Mouse (Mus musculus): ENCODE data around the gene Dlst. TPM values are rescaled to one million over a fixed set of nuclear protein-coding genes. Genes with fewer than 3 reads are reported as not detected.

Gene Dlst
- total RNA-seq, 2 experiments from 2014 or later = 171 to 180 TPM

- DNase-seq (ENCODE audit: extremely low spot score in 1 of 2, low spot score in 2 of 2) = no peak
- intact Hi-C loops (cut with DNase I) = loop anchor here (2.0 kb wide), 1 partner anchor 144 kb away; the partner anchor contains the start of genes Acyp1 and Zc2hc1c
These were observed 34.2 kb downstream of the Dlst start for GRCm38 (mm10) chr12:85144821-85145220.

DNA sequence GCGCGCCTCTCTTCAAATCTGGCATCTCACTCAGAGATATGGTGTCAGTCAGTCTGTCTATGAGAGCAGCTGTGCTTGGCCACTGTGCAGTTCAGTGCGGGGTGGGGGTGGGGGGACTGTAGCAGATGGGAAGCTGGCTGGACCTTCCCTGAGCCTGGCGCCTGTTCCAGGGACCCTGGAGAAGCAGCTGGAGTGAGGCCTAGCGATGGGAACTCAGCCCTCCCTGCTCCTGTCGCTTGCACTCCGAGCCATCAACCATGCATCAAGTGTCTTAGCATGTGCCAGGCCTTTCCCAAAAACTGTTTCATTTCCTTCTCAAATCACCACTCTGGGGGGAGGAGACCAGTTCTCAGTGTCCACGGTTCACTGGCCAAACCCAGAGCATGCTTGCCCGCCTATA, 35.0 kb downstream of the Dlst start:
- DNase-seq (ENCODE audit: extremely low spot score in 1 of 2, low spot score in 2 of 2) = no peak
- intact Hi-C loops (cut with DNase I) = loop anchor here (2.0 kb wide), 1 partner anchor 143 kb away; the partner anchor contains the start of genes Acyp1 and Zc2hc1c

- intact Hi-C loops (cut with DNase I) = no loop called here
- DNase-seq (ENCODE audit: extremely low spot score in 1 of 2, low spot score in 2 of 2) = no peak
These were observed 35.7 kb downstream of the Dlst start for GRCm38 (mm10) chr12:85146355-85146754.

- intact Hi-C loops (cut with DNase I) = no loop called here
- DNase-seq (ENCODE audit: extremely low spot score in 1 of 2, low spot score in 2 of 2) = no peak
These were observed 36.2 kb downstream of the Dlst start for GRCm38 (mm10) chr12:85146881-85147280.

DNA sequence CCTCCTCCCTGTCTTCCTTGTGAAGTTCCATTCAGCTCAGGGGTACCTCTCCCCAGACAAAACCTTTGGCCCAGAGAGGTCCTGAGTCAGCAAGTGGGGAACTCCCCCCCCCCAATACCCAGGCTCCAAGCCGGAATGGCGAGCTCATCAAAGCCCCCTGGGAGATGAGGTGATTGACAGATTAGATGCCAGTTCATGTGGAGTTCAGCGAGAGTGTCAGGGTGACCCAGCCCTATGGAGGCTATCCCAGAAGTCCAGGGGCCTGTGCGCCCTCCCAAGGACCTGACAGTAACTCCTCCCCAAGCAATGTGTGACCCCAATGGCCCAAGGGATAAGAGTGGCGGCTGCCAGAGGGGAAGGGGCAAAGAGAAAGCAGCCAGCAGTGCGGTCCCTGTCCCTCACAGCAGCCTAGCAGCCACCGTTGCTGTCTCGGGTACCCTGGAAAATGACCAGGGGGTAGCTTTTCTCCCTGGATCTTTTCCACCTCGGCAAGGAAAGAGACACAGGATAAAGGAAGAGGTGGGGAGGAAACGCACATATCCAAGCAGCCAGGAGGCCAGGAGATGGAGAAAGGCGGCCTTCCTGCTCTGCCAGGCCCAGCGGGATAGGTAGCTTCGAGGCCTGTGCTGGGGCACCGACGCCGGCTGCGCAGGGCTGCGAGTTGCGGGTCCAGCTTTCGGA, 39.8 kb downstream of the Dlst start:
- DNase-seq (ENCODE audit: extremely low spot score in 1 of 2, low spot score in 2 of 2) = no peak
- intact Hi-C loops (cut with DNase I) = no loop called here

GRCm38 (mm10) chr12:85151002-85151774, 40.6 kb downstream of the Dlst start, which contains the start of gene Rps6kl1:
TSS of gene Rps6kl1 (minus strand) at chr12:85151264.
- peak; percentile 70 to 79 for DNase-seq (ENCODE audit: extremely low spot score in 1 of 2, low spot score in 2 of 2)
- intact Hi-C loops (cut with DNase I) = no loop called here

GRCm38 (mm10) chr12:85153011-85153410, 42.4 kb downstream of the Dlst start:
- no peak for DNase-seq (ENCODE audit: extremely low spot score in 1 of 2, low spot score in 2 of 2)
- intact Hi-C loops (cut with DNase I) = no loop called here

DNA sequence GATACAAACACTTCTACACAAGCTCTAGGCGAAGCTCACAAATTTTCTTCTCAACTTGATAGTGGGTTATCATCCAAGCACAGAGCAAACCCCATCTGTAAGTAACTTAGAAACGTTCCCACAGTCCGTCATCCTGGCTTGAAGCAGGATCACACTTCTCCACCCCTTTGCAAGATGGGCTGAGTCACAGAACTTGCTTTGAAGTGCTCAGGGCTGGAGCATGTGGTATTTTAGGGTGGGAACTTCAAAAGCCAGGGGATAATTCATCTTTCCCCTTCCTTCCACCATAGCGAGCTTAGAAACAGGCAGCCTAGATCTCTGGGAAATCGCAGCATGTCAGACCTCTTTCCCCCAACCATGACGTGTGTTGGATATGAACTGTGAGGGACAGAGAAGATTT, 45.7 kb downstream of the Dlst start:
- no peak for DNase-seq (ENCODE audit: extremely low spot score in 1 of 2, low spot score in 2 of 2)
- intact Hi-C loops (cut with DNase I) = no loop called here

DNA sequence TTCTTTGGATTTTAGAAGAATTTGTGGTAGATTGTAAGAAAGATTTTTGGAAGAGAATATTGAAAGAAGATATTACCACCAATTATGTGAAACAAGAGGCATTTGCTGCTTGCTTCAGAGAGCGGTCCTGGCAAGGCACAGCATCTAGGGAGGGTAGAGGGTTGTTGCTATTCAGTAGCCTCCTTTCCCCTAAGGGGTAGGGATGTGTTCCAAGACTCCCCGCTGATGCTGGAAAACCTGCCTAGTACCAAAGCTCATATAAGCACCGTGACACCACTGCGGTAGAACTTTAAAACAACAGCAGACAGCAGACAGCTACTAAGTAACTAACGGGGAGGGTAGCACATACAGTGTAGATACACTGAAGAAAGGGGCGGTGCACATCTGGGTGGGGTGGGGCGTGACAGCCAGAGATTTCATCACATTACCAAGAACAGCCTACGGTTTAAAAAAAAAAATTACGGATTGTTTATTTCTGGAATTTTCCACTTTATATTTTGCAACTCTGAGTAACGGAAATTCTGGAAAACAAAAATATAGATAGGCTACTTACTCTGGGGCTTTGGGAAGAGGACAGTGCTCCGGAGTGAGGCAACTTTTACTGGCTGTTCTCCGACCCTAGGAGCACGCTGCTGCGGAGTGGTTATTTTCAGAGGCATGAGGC, 47.3 kb downstream of the Dlst start:
- intact Hi-C loops (cut with DNase I) = no loop called here
- no peak for DNase-seq (ENCODE audit: extremely low spot score in 1 of 2, low spot score in 2 of 2)

- no peak for DNase-seq (ENCODE audit: extremely low spot score in 1 of 2, low spot score in 2 of 2)
- intact Hi-C loops (cut with DNase I) = no loop called here
These were observed 48.2 kb downstream of the Dlst start for GRCm38 (mm10) chr12:85158801-85159200.

GRCm38 (mm10) chr12:85159592-85159991, 49.0 kb downstream of the Dlst start:
- DNase-seq (ENCODE audit: extremely low spot score in 1 of 2, low spot score in 2 of 2) = no peak

DNA sequence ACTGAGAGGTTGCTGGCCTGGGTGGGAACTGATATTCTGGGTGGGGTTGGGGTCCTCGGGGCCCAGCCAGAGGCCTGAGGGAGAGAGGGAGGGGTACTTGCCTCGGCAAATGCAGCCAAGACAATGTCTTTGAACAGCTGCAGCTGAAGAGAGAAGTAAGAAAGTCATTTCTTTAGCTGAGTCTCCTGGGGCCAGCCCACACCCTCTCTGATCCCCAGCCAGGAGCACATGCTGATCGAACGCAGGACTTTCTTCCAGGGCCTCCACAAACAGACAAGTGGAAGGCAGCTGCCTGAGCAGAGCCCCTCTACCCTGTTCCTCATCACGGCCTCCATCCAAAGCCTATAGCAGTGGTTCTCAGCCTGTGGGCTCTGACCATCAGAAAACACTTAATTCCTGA, 54.4 kb downstream of the Dlst start:
- intact Hi-C loops (cut with DNase I) = loop anchor here (5.0 kb wide), 3 partner anchors 62 to 137 kb away; partner anchors contain the start of genes Acyp1 and Zc2hc1c
- no peak for DNase-seq (ENCODE audit: extremely low spot score in 1 of 2, low spot score in 2 of 2)

More at GRCm38 (mm10) chr12:85159592-85159991, 49.0 kb downstream of the Dlst start:
- intact Hi-C loops (cut with DNase I) = no loop called here

DNA sequence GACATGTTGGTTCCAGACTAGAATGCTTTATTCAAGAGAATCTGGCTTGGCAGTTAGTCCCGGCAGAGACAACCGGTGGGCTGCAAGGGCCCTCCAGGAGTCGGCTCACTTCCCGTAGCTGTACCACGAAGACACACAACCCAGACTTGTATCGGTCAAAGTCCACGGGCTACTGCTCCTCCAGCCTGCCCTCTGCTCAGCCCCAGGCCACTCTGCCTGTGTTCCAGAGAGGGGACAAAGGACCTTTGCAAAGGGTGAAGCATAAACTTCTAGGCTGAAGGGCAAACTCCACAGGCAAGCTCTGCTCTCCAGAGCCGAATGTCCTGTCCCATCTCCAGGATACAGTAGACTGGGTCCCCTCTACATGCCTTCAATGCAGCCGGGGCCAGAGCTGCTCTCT, 56.0 kb downstream of the Dlst start:
- intact Hi-C loops (cut with DNase I) = loop anchor here (5.0 kb wide), 2 partner anchors 61 to 121 kb away; partner anchors contain the start of genes Acyp1 and Zc2hc1c
- DNase-seq (ENCODE audit: extremely low spot score in 1 of 2, low spot score in 2 of 2) = no peak

DNA sequence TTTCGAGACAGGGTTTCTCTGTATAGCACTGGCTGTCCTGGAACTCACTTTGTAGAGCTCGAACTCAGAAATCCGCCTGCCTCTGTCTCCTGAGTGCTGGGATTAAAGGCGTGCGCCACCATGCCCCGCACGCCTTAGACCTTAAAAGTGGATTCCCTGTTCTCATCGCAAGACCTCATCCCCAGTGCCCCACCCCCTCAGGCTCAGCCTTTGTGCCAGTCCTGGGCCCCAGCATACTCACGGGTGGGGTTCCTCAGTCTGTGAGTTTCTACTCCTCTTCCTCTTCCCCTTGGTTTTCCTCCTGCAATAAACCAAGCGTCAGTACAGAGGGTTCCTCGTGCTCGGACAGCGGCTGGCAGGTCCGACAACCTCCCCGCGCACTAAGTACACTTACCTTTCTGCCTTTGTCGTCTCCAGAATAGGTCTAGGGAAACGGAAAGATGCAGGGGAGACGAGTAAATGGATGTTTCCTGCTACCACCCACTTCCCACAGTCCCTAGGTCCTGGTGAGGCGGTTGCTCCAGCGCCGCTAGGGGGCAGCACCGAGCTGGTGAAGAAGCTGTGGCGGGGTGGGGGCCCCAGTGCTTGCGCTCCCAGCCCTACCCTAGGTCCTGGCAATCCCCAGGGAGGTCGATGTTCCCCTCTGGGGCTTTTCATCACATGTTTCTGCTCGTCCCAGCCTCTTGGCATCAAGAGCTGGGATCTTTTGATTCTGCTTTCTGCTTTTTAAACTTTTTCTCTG, 58.7 kb downstream of the Dlst start:
- DNase-seq (ENCODE audit: extremely low spot score in 1 of 2, low spot score in 2 of 2) = peak; percentile 73 to 94
- intact Hi-C loops (cut with DNase I) = loop anchor here (5.0 kb wide), 2 partner anchors 58 to 118 kb away; partner anchors contain the start of genes Acyp1 and Zc2hc1c

GRCm38 (mm10) chr12:85169877-85170276, 59.2 kb downstream of the Dlst start:
- intact Hi-C loops (cut with DNase I) = loop anchor here (5.0 kb wide), 2 partner anchors 57 to 117 kb away; partner anchors contain the start of genes Acyp1 and Zc2hc1c
- DNase-seq (ENCODE audit: extremely low spot score in 1 of 2, low spot score in 2 of 2) = no peak

GRCm38 (mm10) chr12:85170284-85170947, 59.8 kb downstream of the Dlst start:
- intact Hi-C loops (cut with DNase I) = no loop called here
- no peak for DNase-seq (ENCODE audit: extremely low spot score in 1 of 2, low spot score in 2 of 2)

DNA sequence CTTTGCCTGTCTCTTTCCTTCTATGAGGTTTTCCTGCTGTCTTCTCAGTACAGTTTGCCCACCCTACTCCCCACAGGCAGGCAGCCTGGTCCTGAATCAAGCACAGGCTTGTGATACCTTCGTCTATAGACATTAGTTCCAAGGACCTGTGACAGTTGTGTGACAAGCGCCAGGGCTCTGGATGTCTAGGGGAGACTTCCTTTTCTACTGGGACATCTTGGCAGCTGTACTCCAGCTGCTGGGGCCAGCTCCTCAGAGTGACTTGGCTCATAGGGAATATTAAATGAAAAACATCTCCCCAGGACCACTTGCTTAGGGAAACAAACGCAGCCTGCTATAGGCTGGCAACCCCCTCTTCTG, 60.3 kb downstream of the Dlst start:
- intact Hi-C loops (cut with DNase I) = no loop called here

DNA sequence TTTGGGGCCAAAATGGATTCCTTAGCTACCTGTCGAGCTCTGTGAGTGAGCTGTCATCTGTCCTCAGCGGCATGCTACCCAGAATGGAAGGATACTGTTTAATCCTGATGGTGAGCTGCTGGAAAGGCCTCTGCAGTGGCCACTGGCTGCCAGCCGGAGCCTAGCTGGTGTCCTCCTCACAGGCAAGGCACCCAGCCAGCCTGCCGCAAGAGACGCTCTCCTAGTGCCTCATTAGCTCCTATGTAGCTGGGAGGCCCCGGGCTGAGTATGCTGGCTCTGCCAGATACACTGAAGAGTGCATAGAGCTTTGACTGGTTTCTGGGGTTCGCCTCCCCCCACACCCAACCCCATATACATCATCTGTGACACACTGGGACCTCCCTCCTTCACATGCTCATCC, 63.4 kb downstream of the Dlst start:
- no peak for DNase-seq (ENCODE audit: extremely low spot score in 1 of 2, low spot score in 2 of 2)
- intact Hi-C loops (cut with DNase I) = no loop called here

More for the DNA sequence above, 60.3 kb downstream of the Dlst start:
- no peak for DNase-seq (ENCODE audit: extremely low spot score in 1 of 2, low spot score in 2 of 2)

Data from left cerebral cortex, postnatal 10 days (tissue).